Mouse (Mus musculus): ENCODE data around the gene Scyl2.
"Not testable (repeated sequence)": the region's sequence is repeated elsewhere in the genome, so short reads cannot be mapped to it uniquely, and the experiment has no call there.

The Scyl2 gene

DNA sequence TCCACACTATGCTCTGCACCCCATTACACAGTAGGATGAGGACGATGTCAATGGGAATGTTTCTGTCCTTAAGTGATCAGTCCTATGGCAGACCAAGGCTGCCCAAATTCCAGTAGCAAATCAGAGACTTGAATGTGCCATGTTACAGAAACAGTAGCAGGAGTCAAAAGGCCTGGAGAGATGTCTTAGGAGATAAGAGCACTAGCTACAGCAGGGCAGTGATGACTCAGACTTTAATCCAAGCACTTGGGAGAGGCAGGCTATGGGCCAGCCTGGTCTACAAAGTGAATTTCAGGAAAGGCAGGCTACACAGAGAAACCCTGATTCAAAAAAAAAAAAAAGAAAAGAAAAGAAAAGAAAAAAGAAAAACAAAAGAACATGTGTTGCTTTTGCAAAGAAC lies 6.6 kb downstream of the Scyl2 start:
- no peak for DNase-seq

GRCm38 (mm10) chr10:89678054-89678453 lies 8.0 kb downstream of the Scyl2 start:
- no peak for DNase-seq

- no peak for DNase-seq
These were observed 9.5 kb downstream of the Scyl2 start for GRCm38 (mm10) chr10:89676609-89677008.

DNA sequence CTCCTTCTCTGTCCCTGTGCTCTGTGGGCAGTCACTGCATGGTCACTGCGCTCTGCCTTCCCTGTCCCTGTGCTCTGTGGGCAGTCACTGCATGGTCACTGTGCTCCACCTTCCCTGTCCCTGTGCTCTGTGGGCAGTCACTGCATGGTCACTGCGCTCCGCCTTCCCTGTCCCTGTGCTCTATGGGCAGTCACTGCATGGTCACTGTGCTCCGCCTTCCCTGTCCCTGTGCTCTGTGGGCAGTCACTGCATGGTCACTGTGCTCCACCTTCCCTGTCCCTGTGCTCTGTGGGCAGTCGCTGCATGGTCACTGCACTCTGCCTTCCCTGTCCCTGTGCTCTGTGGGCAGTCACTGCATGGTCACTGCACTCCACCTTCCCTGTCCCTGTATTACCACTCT lies 15.7 kb downstream of the Scyl2 start:
- DNase-seq, result not testable (repeated sequence)

DNA sequence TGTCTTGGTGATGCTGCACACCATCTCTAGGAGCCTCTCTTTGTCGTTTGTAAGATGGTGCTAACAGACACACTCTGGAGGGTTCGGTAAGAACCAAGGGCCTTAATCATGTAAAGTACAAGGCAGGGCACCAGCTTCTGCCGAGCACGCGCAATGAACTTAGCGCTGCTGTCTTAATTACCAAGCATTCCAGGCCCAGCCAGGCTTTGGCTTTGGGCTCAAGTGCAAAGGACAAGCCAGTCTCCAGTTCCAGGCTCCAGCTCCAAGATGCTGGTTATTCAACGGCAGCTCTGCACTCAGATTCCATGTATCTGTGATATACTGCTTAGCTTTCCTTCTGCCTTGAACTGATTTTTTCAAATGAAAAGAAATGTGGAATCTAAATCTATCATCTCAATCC lies 18.5 kb downstream of the Scyl2 start:
- peak; percentile 64 to 67 for DNase-seq

GRCm38 (mm10) chr10:89665679-89666078 lies 20.4 kb downstream of the Scyl2 start:
- no peak for DNase-seq

GRCm38 (mm10) chr10:89664977-89665645 lies 21.0 kb downstream of the Scyl2 start:
- no peak for DNase-seq

GRCm38 (mm10) chr10:89656366-89656765 lies 29.7 kb downstream of the Scyl2 start:
- DNase-seq, result peak in 1 of 2 experiments; percentile 20

GRCm38 (mm10) chr10:89652912-89653311 lies 33.2 kb downstream of the Scyl2 start:
- DNase-seq, result no peak

DNA sequence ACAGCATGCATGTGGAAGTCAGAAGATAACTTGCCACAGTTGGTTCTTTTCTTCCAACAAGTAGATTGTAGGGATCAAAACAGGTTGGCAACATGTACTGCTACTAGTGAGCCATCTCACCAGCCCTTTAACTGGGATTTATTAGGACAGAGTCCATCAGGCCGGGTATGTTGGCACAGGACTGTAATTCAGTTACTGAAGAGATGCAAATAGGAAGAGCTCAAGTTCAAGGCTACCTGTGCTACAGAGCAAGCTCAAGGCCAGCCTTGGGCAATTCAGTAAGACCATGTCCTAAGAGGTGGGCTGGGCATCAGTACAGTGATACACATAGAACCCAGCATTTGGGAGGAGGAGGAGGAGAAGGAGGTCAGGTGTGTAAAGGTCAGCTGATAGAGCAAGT lies 34.4 kb downstream of the Scyl2 start:
- no peak for DNase-seq

- no peak for DNase-seq
These were observed 39.2 kb downstream of the Scyl2 start for GRCm38 (mm10) chr10:89646918-89647317.

- no peak for DNase-seq
These were observed 49.1 kb downstream of the Scyl2 start for GRCm38 (mm10) chr10:89637001-89637400.

GRCm38 (mm10) chr10:89635018-89635417 lies 51.1 kb downstream of the Scyl2 start:
- peak; percentile 76 to 79 for DNase-seq

- DNase-seq, result peak; percentile 57 to 64
These were observed 52.2 kb downstream of the Scyl2 start for GRCm38 (mm10) chr10:89633736-89634426.

DNA sequence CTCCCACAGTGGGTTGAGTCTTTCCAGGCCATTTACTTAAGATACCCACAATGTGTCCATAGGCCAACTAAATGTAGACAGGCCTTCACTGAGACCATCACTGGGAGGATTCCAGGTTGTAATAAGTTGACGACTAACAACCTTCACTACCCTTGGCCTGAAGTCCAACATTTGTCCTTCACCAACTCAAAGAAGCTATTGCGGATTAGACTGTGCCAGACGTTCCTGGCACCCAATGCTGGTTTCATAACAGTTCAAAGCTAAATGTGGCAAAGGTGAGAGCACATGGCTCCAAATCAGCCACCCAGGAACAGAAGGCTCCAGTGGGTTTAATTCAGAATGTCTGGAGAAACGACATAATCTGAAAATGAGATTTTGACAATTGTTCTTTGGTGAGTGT lies 53.0 kb downstream of the Scyl2 start:
- peak; percentile 81 to 91 for DNase-seq

GRCm38 (mm10) chr10:89631831-89632230 lies 54.3 kb downstream of the Scyl2 start:
- DNase-seq, result no peak

DNA sequence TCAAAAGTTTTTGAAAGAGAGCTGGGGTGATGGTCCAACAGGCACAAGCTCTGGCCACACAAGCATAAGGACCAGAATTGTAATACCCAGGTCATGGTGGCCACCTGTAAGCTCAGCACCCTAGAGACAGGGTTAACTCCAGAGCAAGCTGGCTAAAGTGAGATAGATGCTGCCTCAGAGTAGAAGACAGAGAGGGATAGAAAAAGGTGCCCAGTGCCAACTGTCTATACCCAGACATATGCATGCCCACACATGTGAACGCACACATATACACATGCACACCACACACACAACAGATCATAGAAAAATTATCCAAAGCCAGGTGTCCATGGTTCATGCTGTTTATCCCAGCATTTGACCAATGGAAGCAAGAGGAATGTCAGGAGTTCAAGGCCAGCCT lies 55.5 kb downstream of the Scyl2 start:
- no peak for DNase-seq

DNA sequence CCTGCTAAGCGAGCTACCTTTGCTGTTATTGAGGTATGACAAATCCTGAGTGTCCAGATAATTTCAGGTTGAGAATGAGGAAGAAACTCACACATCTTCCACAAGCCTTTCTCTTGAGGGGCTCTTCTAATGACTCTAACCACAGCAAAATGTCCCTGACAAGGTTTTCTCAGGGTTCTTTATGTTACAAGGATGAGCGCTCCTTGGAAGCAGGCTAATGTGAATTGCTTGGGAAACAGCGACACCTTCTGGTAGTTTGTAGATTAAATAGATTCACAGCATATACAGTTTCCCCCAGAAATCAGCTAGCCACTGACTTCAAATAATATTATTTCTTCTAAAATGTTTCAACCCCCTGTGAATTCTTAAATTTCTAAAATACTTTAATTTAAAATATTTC lies 56.0 kb downstream of the Scyl2 start:
- peak; percentile 53 to 64 for DNase-seq

DNA sequence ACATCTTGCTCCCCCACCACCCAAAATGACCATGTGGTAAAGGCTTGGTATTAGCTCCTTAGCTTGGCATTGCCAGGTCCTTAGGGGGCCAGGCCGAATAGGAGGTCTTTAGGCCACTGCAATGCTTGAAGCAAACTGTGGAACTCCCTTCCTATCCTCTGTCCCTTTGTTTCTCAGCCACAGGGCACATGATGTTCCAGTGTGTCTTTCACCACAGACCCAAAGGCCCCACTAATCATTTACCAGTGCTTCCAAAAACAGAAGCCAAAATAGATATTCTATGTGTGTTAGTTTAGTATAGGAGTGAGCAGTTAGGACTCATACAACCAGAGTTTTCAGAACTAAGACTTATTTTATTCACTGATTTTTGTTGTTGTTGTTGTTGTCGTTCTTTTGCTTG lies 59.4 kb downstream of the Scyl2 start:
- peak in 1 of 2 experiments; percentile 16 for DNase-seq

DNA sequence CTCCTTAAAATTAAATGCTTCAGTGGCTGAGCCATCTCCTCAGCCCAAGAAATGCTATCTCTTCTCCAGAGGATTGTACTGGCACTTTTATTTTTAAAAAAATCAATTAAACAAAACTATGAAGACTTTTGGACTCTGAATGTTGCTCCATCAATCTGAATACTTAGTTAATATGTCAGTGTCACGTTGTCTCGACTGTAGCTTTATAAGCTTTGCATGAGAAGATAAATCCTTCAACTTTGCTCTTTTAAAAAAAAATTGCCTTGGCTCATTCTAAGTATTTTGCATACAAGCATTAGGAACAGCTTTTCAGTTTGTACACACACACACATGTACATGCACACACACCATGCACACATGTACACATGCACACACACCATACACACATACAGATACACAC lies 61.9 kb downstream of the Scyl2 start:
- DNase-seq, result no peak

DNA sequence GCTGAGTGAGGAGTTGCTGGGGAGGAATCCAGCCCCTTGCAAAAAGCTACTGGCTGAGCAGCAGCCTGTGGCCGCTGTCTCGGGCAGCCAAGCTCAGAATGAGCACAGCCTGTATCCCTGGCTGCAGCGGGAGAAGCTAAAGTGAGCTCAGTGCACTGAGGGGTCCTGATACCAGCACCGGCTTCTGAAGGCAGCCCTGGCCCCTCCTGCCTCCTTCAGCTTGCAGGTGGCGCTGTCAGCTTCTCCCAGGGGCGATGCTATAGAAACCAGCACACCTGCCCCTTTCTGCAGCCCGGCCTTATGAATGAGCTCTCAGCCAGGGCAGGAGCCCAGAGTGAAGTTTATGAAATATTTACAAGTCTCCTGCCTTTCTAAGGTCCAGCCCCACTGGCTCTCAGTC lies 65.0 kb downstream of the Scyl2 start, which contains the start of gene Slc17a8:
Gene Slc17a8, minus strand, starts transcription at position 125 of the 400 bp plus-strand sequence.
- DNase-seq, result no peak

DNA sequence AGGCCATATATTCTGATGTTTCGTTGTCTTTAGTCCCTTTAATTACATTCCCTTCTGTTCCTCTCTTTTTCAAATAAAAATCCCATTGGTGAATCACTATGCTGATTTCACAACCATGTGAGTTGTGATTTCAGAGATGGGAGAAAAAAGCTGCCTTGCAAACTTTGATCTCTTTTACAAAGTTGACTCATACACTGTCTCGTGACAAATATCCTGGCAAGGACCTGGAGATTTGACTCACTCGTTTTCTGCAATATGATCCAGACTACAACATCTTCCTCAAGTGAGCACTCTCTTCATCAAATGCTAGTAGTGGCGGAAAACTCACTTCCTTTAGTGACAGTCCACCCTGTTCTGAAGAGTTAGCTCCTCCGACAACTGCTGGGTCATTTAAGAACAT lies 86.8 kb downstream of the Scyl2 start:
- no peak for DNase-seq

- no peak for DNase-seq
These were observed 88.8 kb downstream of the Scyl2 start for GRCm38 (mm10) chr10:89597275-89597674.

- no peak for DNase-seq
These were observed 90.2 kb downstream of the Scyl2 start for GRCm38 (mm10) chr10:89595935-89596334.

- DNase-seq, result no peak
These were observed 90.6 kb downstream of the Scyl2 start for GRCm38 (mm10) chr10:89595514-89595913.
